Mouse (Mus musculus): ENCODE measurements around the gene Fgfr2.

GRCm38 (mm10) chr7:130646762-130647139 lies 2476.4 kb downstream of the Fgfr2 start:
- TF ChIP-seq CTCF (conservative IDR thresholded peaks at IDR 0.05; ENCODE audit: low read length) (no peak), POU5F1 (IDR thresholded peaks at IDR 0.05; ENCODE audit: borderline replicate concordance, low read length) (no peak)

All from E14TG2a.4 (cell line).